In genomic region chr2:39325715-39326493, GRCm38 (mm10) we compare ENCODE assay signal across 7 mouse cellular contexts.
DNase-seq lines count a peak whose midpoint lies in the region; ATAC-seq lines count a peak whose summit lies in the region.

No protein-coding gene starts in this region.

- intact Hi-C loops in left cerebral cortex, postnatal 25 days (cut with DNase I) = no loop called here

- no peak overlapping the region for H3K9ac ChIP-seq in midbrain, embryonic 15.5 days

- H3K9me3 ChIP-seq in midbrain, embryonic 15.5 days = no peaks in the 10 kb centered on the region

- no peaks in the 10 kb centered on the region for H3K36me3 ChIP-seq in midbrain, embryonic 15.5 days (replicated peaks)

- H3K4me3 ChIP-seq in midbrain, embryonic 15.5 days = no peak overlapping the region

- peak; percentile 71 for ATAC-seq in granulocyte monocyte progenitor cell, adult 5-6 weeks (replicated peaks; ENCODE audit: poor library complexity, severe bottlenecking)
- no peak for ATAC-seq in midbrain, embryonic 15.5 days (replicated peaks)

- H3K4me2 ChIP-seq in midbrain, embryonic 15.5 days = no peak overlapping the region

- no peaks in the 10 kb centered on the region for H3K27me3 ChIP-seq in midbrain, embryonic 15.5 days (replicated peaks)

- no peaks in the 10 kb centered on the region for H3K4me1 ChIP-seq in midbrain, embryonic 15.5 days

- 58% methylated on average over 9 of the region's 9 CpGs for WGBS in midbrain, embryonic 15.5 days

- DNase-seq in ovary, postnatal 14 days (ENCODE audit: low spot score) = peak; percentile 0
- no peak for DNase-seq in ovary, postnatal 10 days (ENCODE audit: low spot score)
- peak; percentile 1 for DNase-seq in lung, postnatal 25 days (ENCODE audit: low spot score)
- DNase-seq in cerebellum, adult 8-10 months = no peak
- DNase-seq in left cerebral cortex, postnatal 25 days (ENCODE audit: low spot score in 2 of 2) = no peak

- no peak overlapping the region for H3K27ac ChIP-seq in midbrain, embryonic 15.5 days

Comparison
In these comparisons a context has a peak if more than half of its experiments do, and no peak if none do; other contexts are left out.
1. DNase-seq: peak in ovary, postnatal 14 days (single experiment) and lung, postnatal 25 days (single experiment); none in ovary, postnatal 10 days (single experiment), cerebellum, adult 8-10 months (single experiment) and left cerebral cortex, postnatal 25 days (0 of 2).